Mouse (Mus musculus): Measurements from ENCODE around the gene Vmn1r45.
"Not testable (repeated sequence)": the region's sequence is repeated elsewhere in the genome, so short reads cannot be mapped to it uniquely, and the experiment has no call there.

The Vmn1r45 gene

DNA sequence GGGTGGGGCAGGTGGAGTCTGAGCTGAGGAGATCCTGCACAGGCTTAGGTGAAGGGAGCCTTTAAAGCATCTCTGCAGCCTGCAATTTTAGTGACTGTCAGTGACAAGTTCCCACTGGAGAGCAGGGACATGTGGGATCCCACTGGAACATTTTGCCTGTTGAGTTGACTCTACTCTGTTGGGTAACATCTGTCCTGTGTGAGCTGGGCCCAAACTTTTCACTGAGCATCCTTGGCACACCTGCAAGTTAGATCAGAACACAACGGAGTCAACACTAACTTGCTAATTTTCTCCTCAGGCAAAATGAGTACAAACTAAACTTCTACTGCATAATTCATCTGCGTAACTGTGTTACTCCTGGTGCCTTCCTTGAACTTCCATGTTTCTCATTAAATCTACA, at the start of gene Vmn1r45:
TSS of gene Vmn1r45 (minus strand) at position 101 of the 400 bp plus-strand sequence.
- not testable (repeated sequence) for DNase-seq

DNA sequence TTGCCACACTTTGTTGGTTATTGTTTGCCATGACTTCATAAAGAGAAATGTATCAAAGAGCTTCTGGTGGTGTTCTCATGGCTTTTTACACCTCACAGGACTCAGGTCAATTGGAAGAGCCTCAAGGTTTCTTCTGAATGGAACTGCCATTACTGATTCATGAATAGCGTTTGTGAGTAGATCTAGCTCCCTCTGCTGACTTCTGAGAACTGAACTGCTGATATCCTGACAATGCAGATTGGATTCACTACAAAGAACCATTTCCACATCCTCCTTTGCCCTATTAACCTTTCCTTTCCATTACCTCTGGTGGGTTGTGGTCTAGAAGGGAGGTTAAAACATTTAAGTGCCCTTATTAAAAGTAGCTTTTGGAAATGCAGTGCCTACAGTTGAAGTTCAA, 45.6 kb upstream of the Vmn1r45 start:
- no peak for DNase-seq

- DNase-seq = no peak
Observed at GRCm38 (mm10) chr6:89969013-89969412, 28.6 kb upstream of the Vmn1r45 start, which contains the start of gene Vmn1r46. Vmn1r46 (plus strand) TSS chr6:89969313.

DNA sequence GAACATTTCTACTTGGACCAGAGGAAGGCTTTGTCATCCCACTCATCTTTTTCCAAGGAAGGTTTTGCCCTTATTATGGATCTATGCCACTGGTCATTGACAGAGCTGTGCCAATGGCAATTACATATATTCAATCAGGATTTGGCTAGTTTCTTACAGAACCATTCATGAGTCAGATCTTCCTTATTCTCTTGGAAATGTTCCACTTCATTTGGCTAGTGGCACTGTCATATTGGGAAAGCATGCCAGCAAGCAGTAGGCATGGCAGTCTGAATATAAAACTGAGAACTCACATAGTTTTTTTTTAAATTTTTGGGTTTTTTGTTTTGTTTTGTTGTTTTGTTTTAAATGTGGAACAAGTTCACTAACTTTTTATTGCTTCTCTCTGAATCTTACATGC, 25.9 kb upstream of the Vmn1r45 start:
- DNase-seq = no peak

DNA sequence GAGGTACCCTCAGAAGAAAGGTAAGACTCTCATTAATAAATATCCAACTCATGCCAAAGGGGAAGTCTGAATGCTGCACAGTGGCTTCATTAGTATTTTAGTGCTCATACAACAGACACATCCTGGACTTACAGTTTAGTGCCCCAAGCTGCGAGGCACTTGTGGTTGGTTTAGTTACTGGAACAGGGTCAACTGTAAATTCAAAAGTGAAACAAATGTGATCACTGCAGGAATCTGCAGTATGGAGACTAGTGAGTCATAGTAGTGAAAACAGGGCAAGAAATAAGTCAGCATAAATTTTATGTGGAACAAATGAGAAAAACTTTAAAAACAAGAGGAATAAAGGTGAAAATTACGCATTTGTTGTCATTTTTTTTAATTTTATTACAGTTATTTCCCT, 13.2 kb upstream of the Vmn1r45 start:
- no peak for DNase-seq

DNA sequence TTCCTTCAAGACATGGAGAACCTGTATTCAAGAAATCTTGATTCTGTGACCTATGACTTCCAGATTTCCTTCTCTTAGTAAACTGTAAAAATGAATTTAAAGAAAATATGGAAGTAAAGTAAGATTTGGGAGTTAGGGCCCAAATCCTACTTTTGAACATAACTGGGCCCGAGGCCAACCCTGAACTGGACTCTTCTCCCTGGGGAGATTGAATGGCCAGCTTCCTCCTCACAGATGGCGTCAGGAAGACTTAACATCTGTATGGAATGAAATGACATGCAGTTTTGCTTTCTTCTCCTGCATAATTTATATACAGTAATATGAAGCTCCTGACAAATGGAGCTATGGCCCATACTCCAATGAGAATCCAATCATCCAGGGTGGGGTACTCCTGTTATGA, 528 bp upstream of the Vmn1r45 start:
- no peak for DNase-seq

GRCm38 (mm10) chr6:89883812-89884211, 56.6 kb downstream of the Vmn1r45 start:
- DNase-seq = no peak

DNA sequence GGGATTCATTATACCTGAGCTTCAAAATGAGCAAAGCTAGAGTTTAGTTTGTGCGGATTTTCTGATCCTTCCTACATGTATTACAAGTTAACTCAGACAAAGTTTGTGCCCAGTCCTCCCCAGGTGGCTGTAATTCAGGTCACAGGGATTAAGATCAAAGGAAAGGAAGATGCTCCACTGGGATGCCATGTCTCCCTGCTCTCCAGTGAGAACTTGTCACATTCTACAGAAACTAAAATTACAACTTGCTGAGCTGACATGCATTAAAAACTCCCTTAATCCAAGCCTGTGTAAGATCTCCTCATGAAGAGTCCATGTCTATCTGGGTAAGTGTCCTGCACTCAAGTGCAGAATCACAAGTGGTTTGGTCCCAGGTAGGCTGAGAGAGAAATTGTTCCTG, 57.0 kb downstream of the Vmn1r45 start, which contains the start of gene Vmn1r44:
TSS of gene Vmn1r44 (plus strand) at position 301 of the 400 bp plus-strand sequence.
- DNase-seq = no peak
